Mouse (Mus musculus): ENCODE data around the gene 4933417A18Rik.
"Not testable (repeated sequence)": the region's sequence is repeated elsewhere in the genome, so short reads cannot be mapped to it uniquely, and the experiment has no call there.

4933417A18Rik gene

GRCm38 (mm10) chr13:34924210-34924609 is at the start of gene 4933417A18Rik, which contains the start of gene Fam217a:
TSS of gene 4933417A18Rik (plus strand) at chr13:34924409.
TSS of gene Fam217a (minus strand) at chr13:34924310.
- DNase-seq (ENCODE audit: low read depth, low spot score) = no peak

GRCm38 (mm10) chr13:34874736-34875135 is 49.5 kb upstream of the 4933417A18Rik start:
- DNase-seq (ENCODE audit: low read depth, low spot score) = not testable (repeated sequence)

- DNase-seq (ENCODE audit: low read depth, low spot score) = peak; percentile 83
Observed at GRCm38 (mm10) chr13:34875166-34875710, 49.0 kb upstream of the 4933417A18Rik start, which contains the start of gene Prpf4b. TSS of gene Prpf4b (plus strand) at chr13:34875302.

- DNase-seq (ENCODE audit: low read depth, low spot score) = peak; percentile 29
Observed at GRCm38 (mm10) chr13:34875741-34876445, 48.3 kb upstream of the 4933417A18Rik start.

- no peak for DNase-seq (ENCODE audit: low read depth, low spot score)
Observed at GRCm38 (mm10) chr13:34876481-34876880, 47.7 kb upstream of the 4933417A18Rik start.

GRCm38 (mm10) chr13:34892871-34893270 is 31.3 kb upstream of the 4933417A18Rik start:
- DNase-seq (ENCODE audit: low read depth, low spot score) = no peak

GRCm38 (mm10) chr13:34914614-34915013 is 9.6 kb upstream of the 4933417A18Rik start:
- no peak for DNase-seq (ENCODE audit: low read depth, low spot score)

- no peak for DNase-seq (ENCODE audit: low read depth, low spot score)
Observed at GRCm38 (mm10) chr13:34916520-34917167, 7.6 kb upstream of the 4933417A18Rik start.

GRCm38 (mm10) chr13:34934931-34935644 is 10.9 kb downstream of the 4933417A18Rik start:
- no peak for DNase-seq (ENCODE audit: low read depth, low spot score)

GRCm38 (mm10) chr13:34942370-34942769 is 18.2 kb downstream of the 4933417A18Rik start:
- no peak for DNase-seq (ENCODE audit: low read depth, low spot score)

- DNase-seq (ENCODE audit: low read depth, low spot score) = not testable (repeated sequence)
Observed at GRCm38 (mm10) chr13:34951437-34951836, 27.2 kb downstream of the 4933417A18Rik start.

GRCm38 (mm10) chr13:34956901-34957300 is 32.7 kb downstream of the 4933417A18Rik start:
- no peak for DNase-seq (ENCODE audit: low read depth, low spot score)

GRCm38 (mm10) chr13:34958158-34958557 is 33.9 kb downstream of the 4933417A18Rik start:
- not testable (repeated sequence) for DNase-seq (ENCODE audit: low read depth, low spot score)

- no peak for DNase-seq (ENCODE audit: low read depth, low spot score)
Observed at GRCm38 (mm10) chr13:34960996-34961770, 37.0 kb downstream of the 4933417A18Rik start.

- peak; percentile 10 for DNase-seq (ENCODE audit: low read depth, low spot score)
Observed at GRCm38 (mm10) chr13:34963511-34964397, 39.5 kb downstream of the 4933417A18Rik start, which contains the start of gene Eci3. TSS of gene Eci3 (minus strand) at chr13:34963810.

- no peak for DNase-seq (ENCODE audit: low read depth, low spot score)
Observed at GRCm38 (mm10) chr13:34964419-34964818, 40.2 kb downstream of the 4933417A18Rik start.

- no peak for DNase-seq (ENCODE audit: low read depth, low spot score)
Observed at GRCm38 (mm10) chr13:34964866-34965265, 40.7 kb downstream of the 4933417A18Rik start.

- not testable (repeated sequence) for DNase-seq (ENCODE audit: low read depth, low spot score)
Observed at GRCm38 (mm10) chr13:34965647-34966046, 41.4 kb downstream of the 4933417A18Rik start.

- not testable (repeated sequence) for DNase-seq (ENCODE audit: low read depth, low spot score)
Observed at GRCm38 (mm10) chr13:34972456-34972855, 48.2 kb downstream of the 4933417A18Rik start.

GRCm38 (mm10) chr13:34973149-34973548 is 48.9 kb downstream of the 4933417A18Rik start:
- DNase-seq (ENCODE audit: low read depth, low spot score) = no peak

Data from skeletal muscle tissue, adult 2 months (tissue).